Mouse (Mus musculus) thymus, adult 2 months (tissue): Measurements from ENCODE around the gene Olfr341.

Source experiments
- CTCF ChIP-seq: fragments of 200-500 bp; IDR thresholded peaks from 2 replicates; pipeline ENCODE4 v1.5.1; 2012; ENCODE audit warnings: mild to moderate bottlenecking, control low read depth, low read length, moderate library complexity, borderline replicate concordance; ENCODE audit not compliant: control insufficient read depth, poor library complexity, insufficient read depth; ENCODE audit errors: extremely low read depth
- POLR2A ChIP-seq: fragments of 200-500 bp; IDR thresholded peaks from 2 replicates; pipeline ENCODE4 v1.6.1; 2012; ENCODE audit warnings: mild to moderate bottlenecking, low read length, control low read depth, moderate library complexity; ENCODE audit not compliant: control insufficient read depth, poor library complexity, insufficient read depth; ENCODE audit errors: extremely low read depth

GRCm38 (mm10) chr2:36473634-36474033 is 8.6 kb downstream of the Olfr341 start:
- TF ChIP-seq CTCF = no peak
- TF ChIP-seq POLR2A = no peak
